Mouse (Mus musculus) limb, embryonic 14.5 days (tissue): Measurements from ENCODE around the gene Cenpf. TPM values are rescaled to one million over a fixed set of nuclear protein-coding genes. Genes with fewer than 3 reads are reported as not detected.
A peak's percentile ranks its signal among the peaks of the same experiment; 100 is the strongest.

Experiments
- ATAC-seq: fragments of 200-750 bp; cut with Nextera tagmentation; 2 replicates; pipeline ENCODE4 v1.8.0; 2017; ENCODE audit warnings: low read depth, moderate number of reproducible peaks, moderate TSS enrichment; ENCODE audit not compliant: low FRiP score
- DNase-seq: peaks from one replicate; pipeline ENCODE4 v3.0.0-alpha.2; 2015; ENCODE audit warnings: low spot score
- H3K27ac ChIP-seq: fragments of 300-500 bp; sonication (generic); replicated peaks from 2 replicates; pipeline ENCODE4 v1.5.1; 2014; ENCODE audit warnings: low read depth, mild to moderate bottlenecking, low read length, moderate library complexity, mixed read lengths
- H3K27me3 ChIP-seq: fragments of 300-500 bp; sonication (generic); 2 replicates; pipeline ENCODE4 v1.6.1; 2014; ENCODE audit warnings: low read length, mixed read lengths; ENCODE audit not compliant: control insufficient read depth, insufficient read depth
- H3K36me3 ChIP-seq: fragments of 300-500 bp; sonication (generic); 2 replicates; pipeline ENCODE4 v1.6.1; 2014; ENCODE audit warnings: mild to moderate bottlenecking, low read length, moderate library complexity, mixed read lengths; ENCODE audit not compliant: control insufficient read depth, insufficient read depth
- H3K4me1 ChIP-seq: fragments of 300-500 bp; sonication (generic); 2 replicates; pipeline ENCODE4 v1.6.1; 2014; ENCODE audit warnings: antibody characterized with exemption, low read length, mixed read lengths; ENCODE audit not compliant: control insufficient read depth, insufficient read depth
- H3K4me2 ChIP-seq: fragments of 300-500 bp; sonication (generic); replicated peaks from 2 replicates; pipeline ENCODE4 v1.6.1; 2014; ENCODE audit warnings: low read depth, mild to moderate bottlenecking, low read length, moderate library complexity; ENCODE audit not compliant: severe bottlenecking
- H3K4me3 ChIP-seq: fragments of 300-500 bp; sonication (generic); replicated peaks from 2 replicates; pipeline ENCODE4 v1.5.1; 2014; ENCODE audit warnings: low read length
- H3K9ac ChIP-seq: fragments of 300-500 bp; sonication (generic); 2 replicates; pipeline ENCODE4 v1.6.1; 2014; ENCODE audit warnings: mild to moderate bottlenecking, low read depth, low read length, moderate library complexity; ENCODE audit not compliant: severe bottlenecking
- H3K9me3 ChIP-seq: fragments of 300-500 bp; sonication (generic); 2 replicates; pipeline ENCODE4 v1.6.1; 2016; ENCODE audit warnings: low read length; ENCODE audit not compliant: control insufficient read depth
- POLR2A ChIP-seq: fragments of 200-500 bp; IDR thresholded peaks from 2 replicates; pipeline ENCODE4 v1.8.0; 2012; ENCODE audit warnings: inconsistent platforms, mild to moderate bottlenecking, moderate library complexity, borderline replicate concordance; ENCODE audit not compliant: insufficient read depth, insufficient read length; ENCODE audit errors: extremely low read depth
- WGBS: fragments of 180-500 bp; shearing (Covaris S2); extraction: QIAGEN DNeasy Blood & Tissue Kit; methylation state at CpG from one replicate; pipeline ENCODE4 v1.1.7; 2014; 5-methylcytosine and 5-hydroxymethylcytosine counted together
- polyA plus RNA-seq, 2 experiments: library from polyadenylated mRNA; depleted of rRNA in 1 of 2; stranded (reverse) in 1 of 2; unstranded in 1 of 2; fragments of >200 nt; fragmentation: Nextera tagmentation in 1 of 2; extraction: Ambion mirVana in 1 of 2; gene quantifications; 2 replicates each; pipeline versions ENCODE4 v1.2.1 to v1.2.3; 2012 to 2014

Cenpf gene
- polyA plus RNA-seq, 2 experiments, result 16.1 to 58.8 TPM

GRCm38 (mm10) chr1:189715915-189716797 lies 28.3 kb upstream of the Cenpf start:
- no peak overlapping the region for H3K27ac ChIP-seq
- WGBS, result 46% methylated on average over 19 of the region's 19 CpGs
- no peak for ATAC-seq

GRCm38 (mm10) chr1:189709001-189709400 lies 21.1 kb upstream of the Cenpf start:
- no peak for TF ChIP-seq POLR2A
- H3K9me3 ChIP-seq, result no peaks in the 10 kb centered on the region

More at GRCm38 (mm10) chr1:189715915-189716797, 28.3 kb upstream of the Cenpf start:
- no peaks in the 10 kb centered on the region for H3K27me3 ChIP-seq
- H3K4me1 ChIP-seq, result 0 out of 2 replicates have a peak, but pooled peaks cover 3% of the 10 kb centered on the region
- no peaks in the 10 kb centered on the region for H3K36me3 ChIP-seq
- no peak overlapping the region for H3K9ac ChIP-seq
- peaks cover 3% of the 10 kb centered on the region; the same call in 1 of the 2 replicates for H3K9me3 ChIP-seq
- DNase-seq, result no peak
- TF ChIP-seq POLR2A, result no peak
- no peak overlapping the region for H3K4me2 ChIP-seq
- H3K4me3 ChIP-seq, result no peak overlapping the region

GRCm38 (mm10) chr1:189707419-189707818 lies 19.5 kb upstream of the Cenpf start:
- no peak for ATAC-seq
- no peak for DNase-seq

More at GRCm38 (mm10) chr1:189709001-189709400, 21.1 kb upstream of the Cenpf start:
- Histone ChIP-seq H3K27ac (peak overlapping the region; percentile 39; the same call in 1 of the 2 replicates), H3K4me2 (peak overlapping the region; percentile 10; the same call in 1 of the 2 replicates), H3K36me3 (no peaks in the 10 kb centered on the region), H3K9ac (no peak overlapping the region), H3K4me3 (no peak overlapping the region), H3K4me1 (peaks cover 28% of the 10 kb centered on the region), H3K27me3 (no peaks in the 10 kb centered on the region)
- 35% methylated on average over 8 of the region's 8 CpGs for WGBS
- DNase-seq (peak; percentile 48), ATAC-seq (peak; percentile 39; the same call in 1 of the 2 replicates)

GRCm38 (mm10) chr1:189707014-189707413 lies 19.1 kb upstream of the Cenpf start:
- no peak for TF ChIP-seq POLR2A
- DNase-seq (no peak), ATAC-seq (no peak)
- Histone ChIP-seq H3K9ac (no peak overlapping the region), H3K4me2 (no peak overlapping the region), H3K4me1 (peaks cover 28% of the 10 kb centered on the region), H3K27ac (no peak overlapping the region), H3K36me3 (no peaks in the 10 kb centered on the region), H3K4me3 (no peak overlapping the region), H3K27me3 (no peaks in the 10 kb centered on the region), H3K9me3 (no peaks in the 10 kb centered on the region)

More at GRCm38 (mm10) chr1:189707419-189707818, 19.5 kb upstream of the Cenpf start:
- peaks cover 28% of the 10 kb centered on the region for H3K4me1 ChIP-seq
- no peak for TF ChIP-seq POLR2A
- 29% methylated on average over 5 of the region's 5 CpGs for WGBS
- no peaks in the 10 kb centered on the region for H3K36me3 ChIP-seq
- H3K4me3 ChIP-seq, result no peak overlapping the region
- H3K9ac ChIP-seq, result no peak overlapping the region
- no peaks in the 10 kb centered on the region for H3K27me3 ChIP-seq
- H3K4me2 ChIP-seq, result no peak overlapping the region
- H3K27ac ChIP-seq, result no peak overlapping the region
- no peaks in the 10 kb centered on the region for H3K9me3 ChIP-seq

GRCm38 (mm10) chr1:189706040-189706645 lies 18.3 kb upstream of the Cenpf start:
- DNase-seq (no peak), ATAC-seq (no peak)
- WGBS, result 39% methylated on average over 12 of the region's 12 CpGs
- Histone ChIP-seq H3K9ac (no peak overlapping the region), H3K4me3 (no peak overlapping the region), H3K36me3 (no peaks in the 10 kb centered on the region), H3K4me1 (peaks cover 28% of the 10 kb centered on the region), H3K27ac (no peak overlapping the region), H3K9me3 (no peaks in the 10 kb centered on the region), H3K27me3 (no peaks in the 10 kb centered on the region), H3K4me2 (no peak overlapping the region)
- TF ChIP-seq POLR2A, result no peak
